Mouse (Mus musculus): Measurements from ENCODE around the gene Nkx6-2.

The Nkx6-2 gene

DNA sequence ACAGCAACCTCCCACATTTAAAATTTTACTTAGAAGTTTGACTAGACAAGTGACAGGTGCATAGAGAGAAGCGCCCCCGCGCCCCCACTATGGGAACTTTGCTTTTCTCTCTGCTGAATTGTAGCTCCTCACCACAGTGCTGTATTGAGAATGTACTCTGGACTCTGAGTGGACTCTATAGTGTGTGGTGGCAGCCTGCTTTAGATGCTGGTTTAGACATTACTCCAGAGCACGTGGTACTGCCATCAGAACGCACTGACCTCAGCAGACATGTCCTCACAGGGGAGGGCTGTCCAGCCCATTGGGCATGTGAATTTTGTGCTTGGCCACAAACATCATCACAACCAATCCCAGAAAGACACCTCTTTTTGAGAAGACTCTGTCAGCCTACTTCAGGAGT, 11.8 kb downstream of the Nkx6-2 start:
- CTCF ChIA-PET, result interaction anchor here (0.6 kb wide), 1 partner anchor 78 kb away, joined by 3 read pairs; no protein-coding TSS in a partner anchor

DNA sequence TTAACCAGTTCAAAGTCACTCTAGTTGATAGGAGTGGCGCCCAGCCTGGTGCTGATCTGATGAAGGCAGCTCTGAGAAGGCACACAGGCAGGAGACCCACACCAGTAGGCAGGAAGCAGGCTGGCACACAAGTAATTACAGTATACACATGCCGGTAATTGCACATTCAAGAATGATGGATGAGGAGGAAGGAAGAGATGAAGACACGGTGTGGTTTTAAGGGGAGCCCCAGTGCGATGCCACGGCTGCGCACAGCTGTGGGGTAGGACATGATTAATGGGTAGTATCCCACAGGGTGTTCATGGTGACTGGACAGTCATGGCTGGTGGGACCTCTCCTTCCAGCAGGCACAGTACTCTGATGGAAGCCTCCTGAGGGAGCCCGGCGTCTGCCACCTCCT, 16.1 kb downstream of the Nkx6-2 start:
- CTCF ChIA-PET, result no interaction called here

DNA sequence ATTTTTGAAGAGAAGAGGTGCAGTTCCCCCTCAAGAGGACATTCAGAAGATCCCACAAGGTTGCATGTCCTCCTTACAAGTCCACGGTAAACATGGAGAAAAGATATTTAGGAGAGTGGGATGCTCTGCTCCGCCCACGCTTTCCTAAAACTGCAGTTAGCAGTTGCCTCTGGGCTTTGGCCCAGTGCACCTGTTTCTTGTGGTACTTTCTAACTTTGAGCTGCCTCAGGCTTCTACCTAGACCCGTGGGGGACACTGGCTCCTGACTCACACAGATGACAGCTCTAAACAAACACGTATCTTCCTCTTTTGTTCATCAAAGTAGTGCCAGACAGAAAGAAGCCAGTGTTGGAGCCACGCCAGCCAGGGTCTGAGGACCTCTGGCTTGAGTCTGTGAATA, 16.6 kb downstream of the Nkx6-2 start:
- CTCF ChIA-PET, result no interaction called here

DNA sequence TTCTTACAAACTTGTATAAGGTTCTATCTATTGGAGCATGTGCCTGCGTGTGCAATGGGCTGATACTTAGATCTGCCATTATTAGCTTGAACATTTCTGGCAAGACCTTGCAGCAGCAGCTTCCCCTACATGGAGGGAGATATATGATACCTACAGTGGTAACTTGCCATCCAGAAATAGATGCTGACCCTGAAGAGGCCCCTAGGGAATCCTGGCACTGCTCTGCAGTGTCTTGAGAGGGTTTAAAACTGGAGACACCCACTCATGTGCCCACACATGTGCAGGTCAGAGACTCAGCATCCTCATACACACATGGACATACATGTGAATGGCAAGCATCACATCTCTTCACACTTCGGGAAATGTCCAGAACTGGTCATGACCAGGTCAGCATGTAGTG, 18.4 kb downstream of the Nkx6-2 start:
- CTCF ChIA-PET, result interaction anchor here (0.5 kb wide), 1 partner anchor 453 kb away, joined by 6 read pairs; no protein-coding TSS in a partner anchor

DNA sequence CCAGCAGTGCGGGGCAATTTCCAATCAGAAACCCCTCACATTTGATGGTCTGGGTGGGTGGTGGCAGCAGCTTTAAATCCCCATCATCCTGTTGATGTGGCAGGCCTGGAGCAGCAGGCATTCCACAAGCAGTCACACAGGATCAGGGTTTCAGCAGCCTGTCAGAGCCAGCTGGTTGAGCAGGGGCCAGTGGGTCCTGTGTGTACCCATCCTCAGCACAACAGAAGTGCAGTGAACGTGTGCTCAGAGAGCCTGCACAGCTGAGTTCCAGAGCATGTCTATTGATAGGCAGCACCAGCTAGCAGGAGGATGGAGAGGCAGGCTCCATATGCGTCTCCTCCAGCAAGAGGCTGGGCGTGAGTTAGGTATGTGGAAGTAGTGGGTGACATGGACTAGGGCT, 19.2 kb downstream of the Nkx6-2 start:
- CTCF ChIA-PET, result interaction anchor here (0.5 kb wide), 1 partner anchor 452 kb away, joined by 6 read pairs; no protein-coding TSS in a partner anchor

DNA sequence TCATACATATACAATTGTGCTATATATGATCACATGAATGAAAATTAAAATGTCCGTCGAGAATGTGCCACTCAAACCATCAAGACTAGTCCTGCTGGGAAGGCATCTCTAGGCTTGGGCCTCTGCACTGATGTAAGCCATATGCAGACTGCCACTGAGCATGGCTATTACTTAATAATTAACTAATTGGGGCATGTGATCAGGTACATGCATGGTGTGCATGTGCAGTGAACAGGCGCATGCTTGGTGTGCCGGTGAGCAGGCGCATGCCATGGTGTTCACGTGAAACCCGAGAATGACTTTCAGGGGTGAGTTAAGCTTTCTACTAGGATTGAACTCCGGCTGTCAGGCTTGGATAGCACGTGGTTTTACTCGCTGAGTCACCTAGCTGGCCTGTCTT, 22.9 kb downstream of the Nkx6-2 start:
- CTCF ChIA-PET, result no interaction called here

DNA sequence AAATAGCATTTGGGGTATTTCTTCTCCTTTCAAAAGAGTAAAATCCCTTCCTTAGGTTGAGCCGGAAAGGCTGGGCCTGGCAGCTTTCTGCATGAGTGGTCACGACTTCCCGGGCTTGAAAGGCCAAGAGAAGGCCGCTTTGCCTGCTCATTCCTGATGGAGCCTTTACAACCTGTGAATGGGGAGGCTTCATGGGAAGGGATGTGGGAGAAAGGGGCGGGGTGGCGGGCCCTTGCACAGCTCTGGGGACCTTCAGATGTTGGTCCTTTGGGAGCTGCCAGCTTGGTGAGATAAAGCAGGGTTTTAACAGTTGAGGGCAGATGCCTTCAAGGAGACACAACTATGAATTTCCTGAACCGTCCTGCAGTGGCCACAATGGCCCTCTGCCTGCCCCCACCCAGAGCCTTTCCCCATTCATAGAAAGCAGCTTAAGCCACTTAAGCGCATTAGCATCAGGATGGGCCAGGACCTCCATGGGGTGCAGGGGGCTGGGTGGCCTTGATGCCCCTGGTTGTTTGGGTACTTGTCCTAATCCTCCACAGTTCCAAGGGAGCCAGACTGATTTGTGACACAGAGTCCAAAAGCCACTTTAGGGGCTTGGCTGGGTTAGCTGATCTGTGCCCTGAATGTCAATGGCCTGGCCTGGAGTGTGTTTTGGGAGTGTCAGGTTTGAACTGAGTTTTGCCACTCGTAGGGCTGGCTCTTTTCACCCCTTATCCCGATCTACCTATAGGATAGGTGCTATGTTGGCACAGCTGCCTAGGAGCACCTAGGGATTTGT, 25.7 kb downstream of the Nkx6-2 start:
- CTCF ChIA-PET, result no interaction called here

DNA sequence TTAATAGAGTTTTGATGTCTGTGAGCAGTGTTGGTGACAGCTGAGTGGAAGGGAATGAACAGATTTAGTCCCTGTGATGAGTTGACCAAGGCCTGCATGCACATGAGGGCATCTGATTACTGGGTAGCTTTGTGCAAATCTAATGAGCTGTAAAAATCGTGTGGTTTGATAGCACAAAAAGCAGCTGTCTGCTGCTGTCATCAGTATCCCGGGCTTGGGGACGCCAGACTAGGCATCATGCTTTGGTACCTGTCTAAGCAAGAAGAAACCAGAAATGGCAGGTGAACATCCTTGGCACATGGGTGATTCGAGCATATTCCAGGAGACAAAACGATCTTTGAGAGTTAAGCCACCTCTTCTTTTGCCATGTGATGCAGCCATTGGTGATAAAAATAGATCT, 26.3 kb downstream of the Nkx6-2 start:
- CTCF ChIA-PET, result no interaction called here

DNA sequence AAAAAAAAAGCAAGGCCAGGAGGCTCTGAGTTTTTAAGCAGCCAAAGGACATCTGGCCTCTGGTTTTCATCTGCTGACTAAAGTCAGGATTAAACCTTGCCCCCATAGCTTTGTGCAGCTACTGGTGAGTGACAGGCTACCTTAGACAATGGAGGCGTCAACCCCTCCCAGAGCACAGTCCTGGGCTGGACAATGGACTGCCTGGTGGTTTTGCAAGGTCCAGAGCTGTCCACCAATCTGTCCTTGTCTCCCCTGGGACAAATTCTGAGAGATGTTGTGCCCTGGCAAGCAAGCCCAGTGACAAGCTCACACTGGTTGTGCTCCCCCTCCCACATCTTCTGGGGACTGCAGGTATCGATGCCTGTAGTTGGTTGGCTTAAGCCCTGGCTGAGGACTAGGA, 31.1 kb downstream of the Nkx6-2 start:
- CTCF ChIA-PET, result no interaction called here

DNA sequence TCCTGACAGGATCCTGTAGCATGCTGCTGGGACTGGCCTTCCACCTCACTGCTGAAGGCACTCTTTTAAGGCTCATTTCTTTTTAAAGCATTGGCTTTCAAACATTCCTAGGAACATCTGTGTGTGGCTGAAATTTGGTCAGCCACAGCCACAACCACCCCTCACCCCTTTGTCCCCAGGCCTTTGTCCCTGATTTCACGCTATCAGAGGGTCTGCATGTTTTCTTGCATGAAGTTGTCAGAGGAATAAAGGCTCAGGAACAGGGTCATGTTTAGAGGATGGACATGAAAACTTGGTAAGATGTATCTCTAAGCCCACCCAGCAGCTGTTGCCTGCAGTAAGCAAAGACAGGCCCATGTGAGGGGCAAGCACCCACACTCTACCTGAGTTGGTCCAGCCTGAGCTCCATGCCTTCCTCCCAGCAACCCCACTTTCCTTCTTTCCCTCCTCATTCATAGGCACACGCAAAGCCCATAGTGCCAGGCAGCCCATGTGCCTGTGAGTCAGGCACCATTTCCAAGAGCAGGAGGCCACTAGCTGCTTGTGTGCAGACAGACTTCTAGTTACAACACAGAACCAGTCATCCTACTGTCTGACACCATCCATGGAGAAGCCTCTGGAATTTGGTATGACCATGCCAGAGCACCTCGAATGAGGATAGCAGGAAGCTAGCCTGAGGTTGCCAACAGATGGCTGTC, 32.4 kb downstream of the Nkx6-2 start:
- CTCF ChIA-PET, result no interaction called here

DNA sequence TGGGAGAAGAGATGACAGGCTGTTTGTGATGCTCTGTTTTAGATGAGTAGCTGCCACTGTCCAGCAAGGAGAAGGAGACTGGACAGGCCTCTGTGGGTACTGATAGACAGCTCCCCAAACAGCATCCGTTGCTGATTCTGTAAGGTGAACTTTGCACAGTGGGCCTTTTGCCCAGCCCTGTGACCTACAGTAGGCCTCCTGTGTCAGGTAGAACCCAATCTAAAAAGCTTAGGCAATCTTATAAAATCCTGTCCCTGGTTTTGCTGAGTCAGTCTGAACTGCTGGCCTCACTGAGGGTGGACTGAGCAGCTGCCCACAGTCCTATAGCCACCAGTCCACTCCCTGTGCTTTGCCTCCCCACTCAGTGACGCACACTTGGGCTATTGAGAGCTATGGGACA, 35.3 kb downstream of the Nkx6-2 start:
- CTCF ChIA-PET, result no interaction called here

DNA sequence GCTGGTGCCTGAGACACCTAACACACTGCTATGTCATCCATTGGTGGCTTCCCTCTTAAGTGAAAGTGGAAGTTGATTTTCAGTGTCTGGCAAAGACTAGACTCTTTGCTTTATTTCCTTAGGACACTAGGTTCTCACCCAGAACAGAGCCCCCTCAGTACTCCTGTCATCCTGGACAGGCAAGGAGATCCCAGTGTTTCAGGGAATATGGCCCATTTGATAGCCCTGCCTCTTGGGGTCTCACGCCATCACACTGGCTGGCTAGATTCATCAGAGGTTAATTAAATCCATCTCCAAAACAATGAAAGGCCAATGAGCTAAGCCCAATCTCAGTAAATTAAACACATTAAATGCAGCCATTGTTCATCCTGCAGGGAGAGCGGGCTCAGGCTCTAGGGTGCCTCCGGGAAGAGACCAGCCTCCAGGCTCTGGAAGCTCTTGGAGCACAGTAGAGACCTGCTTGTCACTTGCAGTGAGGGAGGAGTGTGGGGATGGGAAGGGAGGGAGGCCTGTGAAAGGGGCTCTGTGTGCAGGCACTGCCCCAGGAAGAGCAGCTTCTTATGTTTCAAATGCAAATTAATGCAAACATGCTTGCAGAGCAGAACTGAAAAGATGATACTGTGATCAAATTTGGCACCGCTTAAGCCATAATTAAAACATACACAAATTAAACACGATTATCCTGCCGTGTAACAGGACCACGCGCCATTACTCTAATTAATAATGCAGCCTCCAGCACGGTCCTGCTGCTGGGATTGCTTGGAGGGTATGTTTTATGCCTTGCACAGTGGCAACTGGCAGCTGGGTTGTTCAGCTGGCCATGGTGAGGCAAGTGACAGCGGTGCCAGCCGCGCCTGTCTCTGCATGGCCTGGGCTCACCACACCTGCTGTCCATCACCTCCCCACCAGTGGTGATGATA, 37.6 kb downstream of the Nkx6-2 start:
- CTCF ChIA-PET, result no interaction called here

DNA sequence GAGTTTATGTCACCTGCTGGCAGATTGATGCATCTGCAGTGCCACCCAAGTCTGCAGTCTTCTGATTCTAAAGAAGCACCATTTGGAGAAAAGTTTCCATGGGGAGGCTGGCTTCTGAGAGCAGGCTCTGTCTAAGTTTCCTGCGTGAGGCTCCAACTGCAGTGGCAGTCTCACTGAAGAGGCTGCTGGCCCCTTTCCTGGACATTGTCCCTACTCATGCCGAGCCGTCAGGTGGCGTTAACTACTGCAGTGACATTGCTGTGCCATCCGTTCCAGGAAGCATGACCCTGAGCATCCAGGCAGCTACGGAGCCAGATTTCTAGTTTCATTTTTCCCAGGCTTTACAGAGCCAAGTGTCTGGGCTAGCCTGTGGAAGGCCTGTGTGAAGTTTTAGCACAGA, 41.2 kb downstream of the Nkx6-2 start:
- CTCF ChIA-PET, result interaction anchor here (0.7 kb wide), 1 partner anchor 317 kb away, joined by 9 read pairs; no protein-coding TSS in a partner anchor

DNA sequence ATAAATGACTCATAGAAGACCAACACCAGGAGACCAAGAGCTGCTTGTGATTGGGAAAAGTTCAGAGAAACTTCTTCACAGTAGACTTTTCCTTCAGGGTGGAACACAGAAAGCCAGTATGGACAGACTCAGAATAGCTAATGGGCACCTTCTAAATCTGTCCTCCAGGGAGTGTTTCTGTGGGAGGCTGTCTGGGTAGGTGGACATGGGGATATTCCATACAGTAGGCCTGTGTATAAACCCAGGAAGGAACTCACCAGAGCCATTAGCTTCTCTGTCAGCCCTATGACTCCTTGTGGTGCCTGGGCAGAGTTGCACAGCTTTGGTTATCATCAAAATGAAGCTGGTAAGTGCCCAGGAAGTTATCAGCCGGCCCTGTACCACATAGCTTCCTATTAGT, 42.0 kb downstream of the Nkx6-2 start:
- CTCF ChIA-PET, result no interaction called here

DNA sequence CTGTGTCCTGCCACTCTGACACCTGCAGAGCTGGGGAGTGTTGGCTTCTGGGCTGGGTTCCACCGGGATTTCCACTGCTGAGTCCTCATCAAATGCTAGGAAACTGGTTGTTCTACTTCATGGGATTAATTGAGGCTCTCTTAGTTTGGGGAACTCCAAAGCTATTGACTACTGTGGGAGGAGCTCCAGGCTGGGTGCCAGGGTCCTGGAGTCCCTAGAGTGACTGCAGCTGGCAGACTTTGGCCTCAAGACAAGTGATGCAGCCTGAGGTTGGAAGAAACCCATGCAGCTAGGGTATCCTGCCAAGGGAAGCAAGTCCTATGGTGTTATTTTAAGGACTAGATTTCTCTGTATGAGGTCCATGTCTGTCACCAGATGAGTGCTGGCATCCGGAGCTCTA, 44.1 kb downstream of the Nkx6-2 start:
- CTCF ChIA-PET, result no interaction called here

DNA sequence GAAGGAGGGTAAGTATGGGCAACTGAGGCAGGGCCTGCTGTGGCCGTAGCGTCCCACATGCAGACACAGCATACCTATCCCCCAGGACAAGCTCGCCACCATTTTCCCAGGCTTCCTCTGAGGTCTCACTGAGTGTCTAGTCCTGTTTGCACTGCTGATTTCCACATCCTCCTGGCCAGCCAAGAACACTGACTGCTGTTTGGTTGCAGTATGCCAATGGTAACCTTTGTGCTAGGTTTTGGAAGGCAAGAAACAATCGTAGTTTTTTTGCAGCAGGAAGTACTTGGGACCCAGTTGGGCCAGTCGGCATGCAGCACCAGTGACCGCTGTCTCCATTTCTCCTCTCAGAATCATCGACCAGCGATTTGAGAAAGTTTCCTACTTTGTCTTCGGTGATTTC, 44.8 kb downstream of the Nkx6-2 start:
- CTCF ChIA-PET, result no interaction called here

DNA sequence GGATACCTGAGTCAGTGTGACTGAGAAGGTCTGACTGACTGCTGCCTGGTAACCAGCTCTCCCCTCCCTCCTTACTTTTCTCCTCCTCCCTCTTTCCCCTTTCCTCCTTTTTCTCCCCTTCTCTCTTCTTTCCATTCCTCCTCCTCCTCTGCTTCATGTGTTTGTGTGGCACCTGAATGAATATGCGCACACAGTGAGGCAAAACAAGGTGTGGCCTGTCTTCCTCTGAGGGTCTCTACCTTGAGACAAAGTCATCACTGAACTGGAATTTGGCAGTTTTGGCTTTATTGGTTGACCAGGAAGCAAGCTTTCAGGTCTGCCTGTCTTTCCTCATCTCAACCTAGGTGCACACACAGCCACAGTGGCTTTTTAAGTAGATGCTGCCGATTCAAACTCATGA, 45.8 kb downstream of the Nkx6-2 start:
- CTCF ChIA-PET, result no interaction called here

DNA sequence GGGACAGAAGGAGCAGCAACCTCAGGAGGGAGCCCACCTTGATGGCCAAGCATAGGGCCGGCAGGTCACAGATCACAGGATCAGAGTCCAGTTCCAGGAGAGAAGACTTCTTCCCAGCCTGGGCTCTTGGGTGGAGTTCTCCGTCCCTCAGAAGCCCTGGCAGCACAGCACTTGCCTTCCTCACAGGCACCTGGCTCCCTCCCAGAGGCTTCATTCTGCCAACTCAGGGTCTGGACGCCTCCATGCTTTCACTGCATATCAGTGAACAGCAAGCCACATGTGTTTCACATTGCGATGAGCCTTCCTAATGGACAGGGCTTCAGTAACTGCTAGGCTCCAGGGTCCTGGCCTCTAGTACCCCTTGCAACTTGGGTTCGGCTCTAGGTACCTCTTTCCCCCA, 46.3 kb downstream of the Nkx6-2 start:
- CTCF ChIA-PET, result no interaction called here

DNA sequence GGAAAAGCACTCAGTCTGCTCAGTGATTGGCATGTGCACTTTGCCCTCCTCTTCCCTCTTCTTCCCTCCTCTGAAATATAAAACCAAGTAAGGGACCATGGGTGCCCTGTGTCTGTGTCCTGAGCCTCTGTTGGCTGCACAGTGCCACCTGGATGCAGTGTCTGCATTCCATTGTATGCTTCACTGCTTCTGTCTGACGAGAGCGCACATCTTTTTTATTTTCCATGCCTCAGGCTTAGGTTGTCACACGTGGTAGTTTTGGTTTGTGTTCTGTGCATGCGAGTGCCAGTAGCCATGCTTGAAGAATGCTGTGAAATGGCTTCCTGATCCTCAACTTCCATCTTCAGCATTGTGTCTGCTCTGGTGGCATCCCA, 51.2 kb downstream of the Nkx6-2 start:
- CTCF ChIA-PET, result no interaction called here

DNA sequence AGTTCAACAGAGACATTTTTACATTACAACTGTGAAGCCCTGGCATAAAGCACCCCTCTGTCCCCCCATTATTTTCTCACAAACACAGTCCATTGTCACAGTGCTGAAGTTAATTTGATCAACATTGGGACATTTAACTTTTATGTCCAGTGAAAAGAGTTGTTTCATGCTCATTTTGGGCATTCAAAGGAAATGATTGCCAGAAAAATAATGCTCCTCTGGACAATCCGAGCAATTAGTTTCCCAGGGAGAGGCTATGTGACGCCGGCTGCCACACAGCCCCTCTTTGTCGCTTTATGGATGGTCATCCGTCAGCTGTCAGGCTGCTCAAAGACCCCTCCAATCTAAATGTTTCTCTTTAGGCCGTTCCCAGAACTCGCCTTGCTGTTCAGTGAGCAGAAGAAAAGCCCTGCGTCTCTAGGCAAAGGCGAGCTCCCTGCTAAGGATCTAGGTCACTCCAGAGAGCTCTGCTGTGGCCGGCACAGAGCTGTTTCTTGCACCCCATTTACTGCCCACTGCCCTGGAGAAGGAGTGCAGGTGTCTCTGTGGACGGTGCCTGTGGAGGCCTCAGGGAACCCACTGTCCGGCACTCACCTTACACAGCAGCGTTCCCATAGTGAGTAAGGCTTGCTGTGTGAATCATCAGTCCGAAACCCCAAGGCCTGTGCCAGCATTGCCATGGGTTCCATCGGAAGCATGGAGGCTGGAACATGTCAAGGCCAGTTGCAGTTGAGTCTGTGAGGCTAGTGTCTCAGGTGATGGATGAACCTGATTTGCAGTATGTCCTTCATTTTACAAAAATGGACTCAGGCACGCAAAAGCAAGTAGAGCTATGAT, 51.8 kb downstream of the Nkx6-2 start:
- CTCF ChIA-PET, result no interaction called here
